Mouse (Mus musculus): ENCODE results near the gene Dennd4a. TPM values are rescaled to one million over a fixed set of nuclear protein-coding genes. Genes with fewer than 3 reads are reported as not detected.

Gene Dennd4a
- polyA plus RNA-seq, 1 experiment from 2014 or later, result 11.4 TPM

- peaks cover 4% of the 10 kb centered on the region; the same call in 1 of the 2 replicates for H3K4me1 ChIP-seq
- no peaks in the 10 kb centered on the region for H3K36me3 ChIP-seq (replicated peaks)
- no peak for ATAC-seq (ENCODE audit: low FRiP score)
- H3K27me3 ChIP-seq, result no peaks in the 10 kb centered on the region
- H3K9ac ChIP-seq, result no peak overlapping the region
- 80% methylated on average over 10 of the region's 10 CpGs for WGBS
- H3K4me3 ChIP-seq (replicated peaks), result no peak overlapping the region
- no peak overlapping the region for H3K4me2 ChIP-seq
- no peaks in the 10 kb centered on the region for H3K9me3 ChIP-seq
- no peak overlapping the region for H3K27ac ChIP-seq
These were observed 18.5 kb upstream of the Dennd4a start for GRCm38 (mm10) chr9:64792379-64793274.

GRCm38 (mm10) chr9:64793275-64793590 is 17.9 kb upstream of the Dennd4a start:
- no peaks in the 10 kb centered on the region for H3K9me3 ChIP-seq
- H3K4me2 ChIP-seq, result no peak overlapping the region
- no peaks in the 10 kb centered on the region for H3K27me3 ChIP-seq
- no peak overlapping the region for H3K4me3 ChIP-seq (replicated peaks)
- H3K36me3 ChIP-seq (replicated peaks), result no peaks in the 10 kb centered on the region
- no peak overlapping the region for H3K27ac ChIP-seq
- peaks cover 4% of the 10 kb centered on the region; the same call in 1 of the 2 replicates for H3K4me1 ChIP-seq
- no peak for ATAC-seq (ENCODE audit: low FRiP score)
- H3K9ac ChIP-seq, result no peak overlapping the region

- Histone ChIP-seq H3K9me3 (no peaks in the 10 kb centered on the region), H3K4me1 (peaks cover 4% of the 10 kb centered on the region; the same call in 1 of the 2 replicates), H3K27me3 (no peaks in the 10 kb centered on the region), H3K4me3 (replicated peaks) (no peak overlapping the region), H3K36me3 (replicated peaks) (no peaks in the 10 kb centered on the region), H3K4me2 (no peak overlapping the region), H3K9ac (no peak overlapping the region), H3K27ac (no peak overlapping the region)
- no peak for ATAC-seq (ENCODE audit: low FRiP score)
- WGBS, result 72% methylated on average over 3 of the region's 3 CpGs
These were observed 17.3 kb upstream of the Dennd4a start for GRCm38 (mm10) chr9:64793794-64794193.

GRCm38 (mm10) chr9:64794448-64795420 is 16.4 kb upstream of the Dennd4a start:
- ATAC-seq (ENCODE audit: low FRiP score), result no peak
- Histone ChIP-seq H3K36me3 (replicated peaks) (no peaks in the 10 kb centered on the region), H3K9ac (no peak overlapping the region), H3K4me3 (replicated peaks) (no peak overlapping the region), H3K9me3 (no peaks in the 10 kb centered on the region), H3K27ac (no peak overlapping the region), H3K4me1 (peaks cover 4% of the 10 kb centered on the region; the same call in 1 of the 2 replicates), H3K4me2 (no peak overlapping the region), H3K27me3 (no peaks in the 10 kb centered on the region)
- 92% methylated on average over 6 of the region's 6 CpGs for WGBS

- no peaks in the 10 kb centered on the region for H3K27me3 ChIP-seq
- no peak overlapping the region for H3K27ac ChIP-seq
- no peak overlapping the region for H3K4me2 ChIP-seq
- no peak overlapping the region for H3K4me3 ChIP-seq (replicated peaks)
- H3K9me3 ChIP-seq, result no peaks in the 10 kb centered on the region
- H3K9ac ChIP-seq, result no peak overlapping the region
- peaks cover 2% of the 10 kb centered on the region; the same call in 1 of the 2 replicates for H3K4me1 ChIP-seq
- WGBS, result 70% methylated on average over 3 of the region's 3 CpGs
- no peaks in the 10 kb centered on the region for H3K36me3 ChIP-seq (replicated peaks)
- no peak for ATAC-seq (ENCODE audit: low FRiP score)
These were observed 15.1 kb upstream of the Dennd4a start for GRCm38 (mm10) chr9:64795846-64796615.

GRCm38 (mm10) chr9:64797392-64797791 is 13.7 kb upstream of the Dennd4a start:
- ATAC-seq (ENCODE audit: low FRiP score), result no peak
- no peak overlapping the region for H3K4me3 ChIP-seq (replicated peaks)
- 92% methylated on average over 4 of the region's 4 CpGs for WGBS

GRCm38 (mm10) chr9:64798099-64798498 is 13.0 kb upstream of the Dennd4a start:
- H3K4me2 ChIP-seq, result no peak overlapping the region
- ATAC-seq (ENCODE audit: low FRiP score), result no peak
- no peaks in the 10 kb centered on the region for H3K4me1 ChIP-seq
- no peaks in the 10 kb centered on the region for H3K27me3 ChIP-seq
- H3K9ac ChIP-seq, result no peak overlapping the region
- H3K36me3 ChIP-seq (replicated peaks), result no peaks in the 10 kb centered on the region
- no peak overlapping the region for H3K27ac ChIP-seq
- H3K4me3 ChIP-seq (replicated peaks), result no peak overlapping the region
- no peaks in the 10 kb centered on the region for H3K9me3 ChIP-seq

More at GRCm38 (mm10) chr9:64797392-64797791, 13.7 kb upstream of the Dennd4a start:
- Histone ChIP-seq H3K36me3 (replicated peaks) (no peaks in the 10 kb centered on the region), H3K27me3 (no peaks in the 10 kb centered on the region), H3K27ac (no peak overlapping the region), H3K9me3 (no peaks in the 10 kb centered on the region), H3K9ac (no peak overlapping the region), H3K4me2 (no peak overlapping the region), H3K4me1 (no peaks in the 10 kb centered on the region)

GRCm38 (mm10) chr9:64798859-64799258 is 12.3 kb upstream of the Dennd4a start:
- no peak overlapping the region for H3K9ac ChIP-seq
- no peak overlapping the region for H3K4me2 ChIP-seq
- H3K27ac ChIP-seq, result no peak overlapping the region
- no peaks in the 10 kb centered on the region for H3K27me3 ChIP-seq
- ATAC-seq (ENCODE audit: low FRiP score), result no peak
- no peaks in the 10 kb centered on the region for H3K9me3 ChIP-seq
- no peak overlapping the region for H3K4me3 ChIP-seq (replicated peaks)
- no peaks in the 10 kb centered on the region for H3K4me1 ChIP-seq
- H3K36me3 ChIP-seq (replicated peaks), result no peaks in the 10 kb centered on the region
- 88% methylated on average over 1 of the region's 2 CpGs for WGBS

GRCm38 (mm10) chr9:64799504-64799903 is 11.6 kb upstream of the Dennd4a start:
- no peaks in the 10 kb centered on the region for H3K9me3 ChIP-seq
- no peak overlapping the region for H3K27ac ChIP-seq
- no peak for ATAC-seq (ENCODE audit: low FRiP score)

GRCm38 (mm10) chr9:64802561-64802960 is 8.6 kb upstream of the Dennd4a start:
- no peak overlapping the region for H3K27ac ChIP-seq
- H3K4me1 ChIP-seq, result no peaks in the 10 kb centered on the region
- no peak for ATAC-seq (ENCODE audit: low FRiP score)
- no peak overlapping the region for H3K4me2 ChIP-seq
- no peak overlapping the region for H3K4me3 ChIP-seq (replicated peaks)
- H3K36me3 ChIP-seq (replicated peaks), result no peaks in the 10 kb centered on the region
- 88% methylated on average over 5 of the region's 5 CpGs for WGBS
- H3K9me3 ChIP-seq, result no peaks in the 10 kb centered on the region
- H3K27me3 ChIP-seq, result no peaks in the 10 kb centered on the region
- no peak overlapping the region for H3K9ac ChIP-seq

More at GRCm38 (mm10) chr9:64799504-64799903, 11.6 kb upstream of the Dennd4a start:
- Histone ChIP-seq H3K9ac (no peak overlapping the region), H3K36me3 (replicated peaks) (no peaks in the 10 kb centered on the region), H3K4me2 (no peak overlapping the region), H3K4me3 (replicated peaks) (no peak overlapping the region), H3K4me1 (no peaks in the 10 kb centered on the region), H3K27me3 (no peaks in the 10 kb centered on the region)
- WGBS, result 92% methylated on average over 5 of the region's 5 CpGs

GRCm38 (mm10) chr9:64803373-64804214 is 7.5 kb upstream of the Dennd4a start:
- Histone ChIP-seq H3K4me1 (no peaks in the 10 kb centered on the region), H3K9ac (no peak overlapping the region), H3K27me3 (no peaks in the 10 kb centered on the region), H3K4me2 (no peak overlapping the region), H3K36me3 (replicated peaks) (no peaks in the 10 kb centered on the region), H3K9me3 (no peaks in the 10 kb centered on the region), H3K4me3 (replicated peaks) (no peak overlapping the region), H3K27ac (no peak overlapping the region)
- 86% methylated on average over 5 of the region's 5 CpGs for WGBS
- ATAC-seq (ENCODE audit: low FRiP score), result no peak
